ENCODE assay signal across 8 mouse cellular contexts in the genomic region with DNA sequence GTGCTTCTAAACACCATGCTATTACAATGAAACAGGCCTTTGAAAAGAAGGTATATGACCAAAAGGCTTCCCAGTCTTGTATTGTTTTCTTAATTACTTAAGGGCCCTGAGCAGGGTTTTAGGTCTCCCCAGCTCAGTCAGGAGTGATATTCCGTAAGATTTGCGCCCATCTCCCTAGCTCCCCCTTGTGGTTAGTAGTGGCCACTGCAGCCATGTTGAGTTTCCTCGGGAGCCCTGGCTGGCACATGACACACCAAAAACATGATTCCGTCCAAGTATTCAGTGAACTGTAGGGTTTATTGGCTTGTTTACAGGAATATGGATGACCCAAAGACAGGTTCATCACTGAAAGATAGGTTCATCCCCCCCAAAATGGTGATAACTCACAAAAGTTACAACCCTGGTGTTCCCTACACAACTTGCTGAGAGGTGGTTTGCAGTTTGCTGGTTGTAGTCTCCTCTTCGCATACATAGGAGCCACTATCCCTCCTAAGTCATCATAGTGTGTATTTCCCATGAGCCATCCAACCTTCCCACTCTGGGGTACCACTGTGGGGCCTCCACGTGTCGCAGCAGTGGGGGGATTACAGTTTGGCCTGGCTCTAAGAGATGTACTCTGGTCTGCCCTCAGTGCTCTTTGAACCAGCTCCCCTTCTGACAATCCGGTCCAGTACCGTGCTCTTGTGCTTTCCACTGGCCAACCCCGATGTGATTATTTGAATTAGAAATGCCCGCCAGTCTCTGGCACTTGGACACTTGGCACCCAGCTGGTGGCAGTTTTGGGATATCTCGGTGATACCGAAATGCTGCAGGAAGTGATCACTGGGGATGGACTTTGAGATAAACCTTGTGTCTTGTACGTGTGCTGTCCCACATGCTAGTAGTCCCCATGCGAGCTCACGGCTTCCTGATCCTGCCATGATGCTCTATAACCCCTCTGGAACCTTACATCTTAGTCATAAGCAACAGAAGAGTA. TPM values are rescaled to one million over a fixed set of nuclear protein-coding genes. Genes with fewer than 3 reads are reported as not detected.
DNase-seq lines count a peak whose midpoint lies in the region; ATAC-seq and TF ChIP-seq lines count a peak whose summit lies in the region.

No protein-coding gene starts in this region.

- no peaks in the 10 kb centered on the region for H3K4me1 ChIP-seq in neural tube, embryonic 15.5 days

- intact Hi-C loops in heart, postnatal 14 days (cut with DNase I): loop anchor here (10.0 kb wide), 1 partner anchor 423 kb away; the partner anchor contains the start of genes Pfkm and Senp1
- intact Hi-C loops in left cerebral cortex, adult 2 months (cut with DNase I): no loop called here

- 69% methylated on average over 16 of the region's 16 CpGs for WGBS in neural tube, embryonic 15.5 days

- H3K36me3 ChIP-seq in neural tube, embryonic 15.5 days: peaks cover 38% of the 10 kb centered on the region
- H3K36me3 ChIP-seq in splenic B cell, adult 2 months (ENCODE audit: control insufficient read depth, insufficient read depth, low read length, poor library complexity, severe bottlenecking): peaks cover 13% of the 10 kb centered on the region

- DNase-seq in neural tube, embryonic 10.5 days (ENCODE audit: extremely low spot score, low spot score): peak; percentile 67
- DNase-seq in R1 (ENCODE audit: low read depth, low spot score): peak; percentile 71
- peak; percentile 62 to 63 for DNase-seq in cerebellum, postnatal 36 days
- DNase-seq in heart, postnatal 14 days: peak; percentile 64 to 79
- DNase-seq in left cerebral cortex, adult 2 months (ENCODE audit: extremely low spot score in 1 of 2, low spot score in 2 of 2): peak; percentile 43 to 72
- peak; percentile 60 for DNase-seq in mesoderm, embryonic 11.5 days (ENCODE audit: low read depth, low spot score)
- DNase-seq in splenic B cell, adult 2 months (ENCODE audit: low read depth, low spot score): peak; percentile 76

- TF ChIP-seq CTCF in left cerebral cortex, adult 2 months (IDR thresholded peaks at IDR 0.05): peak; percentile 98

- no peak overlapping the region for H3K9ac ChIP-seq in neural tube, embryonic 15.5 days (replicated peaks)

- H3K9me3 ChIP-seq in neural tube, embryonic 15.5 days (replicated peaks): no peaks in the 10 kb centered on the region

- no peak overlapping the region for H3K27ac ChIP-seq in neural tube, embryonic 15.5 days (replicated peaks)
- H3K27ac ChIP-seq in left cerebral cortex, adult 2 months: no peak overlapping the region

- H3K4me3 ChIP-seq in neural tube, embryonic 15.5 days (replicated peaks): no peak overlapping the region
- H3K4me3 ChIP-seq in left cerebral cortex, adult 2 months: no peak overlapping the region

- ATAC-seq in neural tube, embryonic 15.5 days (ENCODE audit: low FRiP score): no peak

- no peak overlapping the region for H3K4me2 ChIP-seq in neural tube, embryonic 15.5 days

- H3K27me3 ChIP-seq in neural tube, embryonic 15.5 days (replicated peaks): no peaks in the 10 kb centered on the region
- H3K27me3 ChIP-seq in splenic B cell, adult 2 months (ENCODE audit: control insufficient read depth, insufficient read depth, low read length, poor library complexity, severe bottlenecking): no peaks in the 10 kb centered on the region

RNA-seq across cellular contexts. Expression of gene Kansl2, which starts 16.4 kb away (rescaled TPM):
- 102 and 104 TPM in 2 replicates for polyA plus RNA-seq in neural tube, embryonic 15.5 days (2015; fragmentation: Nextera tagmentation; extraction: Ambion mirVana)
- 10 to 100 TPM; 78.4 to 82.2 TPM for total RNA-seq in heart, postnatal 14 days (2021)
- total RNA-seq in left cerebral cortex, adult 2 months (2021): 10 to 100 TPM; 55.1 to 56.7 TPM

RNA-seq across cellular contexts. Expression of gene Olfr279, which starts 25.5 kb away (rescaled TPM):
- polyA plus RNA-seq in neural tube, embryonic 15.5 days (2015; fragmentation: Nextera tagmentation; extraction: Ambion mirVana): not detected in 2 replicates
- total RNA-seq in heart, postnatal 14 days (2021): not detected
- total RNA-seq in left cerebral cortex, adult 2 months (2021): not detected

RNA-seq across cellular contexts. Expression of gene Lalba, which starts 35.1 kb away (rescaled TPM):
- polyA plus RNA-seq in neural tube, embryonic 15.5 days (2015; fragmentation: Nextera tagmentation; extraction: Ambion mirVana): not detected in 2 replicates
- not detected for total RNA-seq in heart, postnatal 14 days (2021)
- total RNA-seq in left cerebral cortex, adult 2 months (2021): not detected

RNA-seq across cellular contexts. Expression of gene OR5BS1P, which starts 48.0 kb away (rescaled TPM):
- polyA plus RNA-seq in neural tube, embryonic 15.5 days (2015; fragmentation: Nextera tagmentation; extraction: Ambion mirVana): not detected in 2 replicates
- total RNA-seq in heart, postnatal 14 days (2021): not detected
- not detected for total RNA-seq in left cerebral cortex, adult 2 months (2021)

RNA-seq across cellular contexts. Expression of gene Ccnt1, which starts 53.1 kb away (rescaled TPM):
- 58.6 and 62.8 TPM in 2 replicates for polyA plus RNA-seq in neural tube, embryonic 15.5 days (2015; fragmentation: Nextera tagmentation; extraction: Ambion mirVana)
- total RNA-seq in heart, postnatal 14 days (2021): 10 to 100 TPM; 32.8 to 42.6 TPM
- total RNA-seq in left cerebral cortex, adult 2 months (2021): 10 to 100 TPM; 40.3 to 45.8 TPM
